Mouse (Mus musculus) Patski (cell line): ENCODE measurements around the gene Il17rc. TPM values are rescaled to one million over a fixed set of nuclear protein-coding genes. Genes with fewer than 3 reads are reported as not detected.

Source experiments
- ATAC-seq: fragments of 100-300 bp; one replicate; pipeline ENCODE4 v1.8.0; 2021
- CTCF ChIA-PET: fragments of 350-600 bp; sonication (Branson Sonifier 250); formaldehyde crosslinking; loops from one replicate; lab custom pipeline; 2022; ENCODE audit warnings: inconsistent platforms; lab: Charles Lee
- POLR2A ChIA-PET: fragments of 350-600 bp; sonication (Branson Sonifier 250); formaldehyde crosslinking; loops from one replicate; lab custom pipeline; 2022; ENCODE audit warnings: antibody characterized with exemption, inconsistent platforms; lab: Charles Lee
- DNase-seq: peaks from one replicate; pipeline ENCODE4 v3.0.0-alpha.2; 2011; ENCODE audit warnings: low read depth, low spot score
- H3K27me3 ChIP-seq: fragments of 371-371 bp; one replicate; pipeline ENCODE4 v1.5.1; 2021
- CTCF ChIP-seq: fragments of 100-300 bp; IDR thresholded peaks from one replicate; pipeline ENCODE4 v1.5.1; 2021
- in situ Hi-C: fragments of 300-500 bp; cut with MboI; formaldehyde crosslinking; loops from 3 replicates; pipeline ENCODE4 v1.11.1; 2018; ENCODE audit warnings: low pct_unique_long_range_greater_than_20kb, mixed read lengths
- polyA plus RNA-seq: library from polyadenylated mRNA; unstranded; gene quantifications from one replicate; pipeline ENCODE4 v1.2.3, GENCODE M21; 2021

Il17rc gene
- polyA plus RNA-seq, 1 experiment from 2014 or later, result 242 TPM

DNA sequence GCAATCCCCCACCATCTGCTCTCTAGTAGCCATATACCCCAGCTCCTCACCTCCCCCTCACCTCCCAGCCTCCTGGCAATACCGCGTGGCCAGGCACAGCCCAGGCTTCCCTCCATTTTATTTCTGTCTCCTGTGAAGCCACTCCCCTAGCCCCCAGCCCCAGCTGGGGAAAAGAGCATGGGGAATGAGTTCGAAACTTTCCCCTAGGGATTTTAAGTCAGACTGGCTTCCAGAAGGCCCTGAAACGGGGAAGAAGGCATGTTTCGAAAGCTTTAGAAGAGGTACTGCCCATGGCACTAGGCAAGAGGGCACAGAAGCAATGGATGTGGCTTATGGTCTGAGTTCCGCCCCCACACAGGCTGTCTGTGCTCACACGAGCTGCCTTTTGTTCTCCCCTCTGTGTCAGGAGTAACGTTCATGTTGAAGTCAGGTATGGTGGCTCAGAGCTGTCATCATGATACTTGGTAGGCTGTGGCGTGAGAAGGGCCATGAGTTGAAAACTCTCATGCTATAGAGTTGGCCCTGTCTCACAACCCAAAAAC, 35.5 kb upstream of the Il17rc start, which contains the start of gene Cidec:
TSS of gene Cidec (minus strand) at position 97 of the 542 bp plus-strand sequence.
- ChIA-PET POLR2A (interaction anchor here (0.5 kb wide), 1 partner anchor 127 kb away, joined by 3 read pairs; no protein-coding TSS in a partner anchor), CTCF (no interaction called here)
- DNase-seq (no peak), ATAC-seq (no peak)
- in situ Hi-C loops, result no loop called here
- no peak for TF ChIP-seq CTCF
- no peaks in the 10 kb centered on the region for H3K27me3 ChIP-seq

DNA sequence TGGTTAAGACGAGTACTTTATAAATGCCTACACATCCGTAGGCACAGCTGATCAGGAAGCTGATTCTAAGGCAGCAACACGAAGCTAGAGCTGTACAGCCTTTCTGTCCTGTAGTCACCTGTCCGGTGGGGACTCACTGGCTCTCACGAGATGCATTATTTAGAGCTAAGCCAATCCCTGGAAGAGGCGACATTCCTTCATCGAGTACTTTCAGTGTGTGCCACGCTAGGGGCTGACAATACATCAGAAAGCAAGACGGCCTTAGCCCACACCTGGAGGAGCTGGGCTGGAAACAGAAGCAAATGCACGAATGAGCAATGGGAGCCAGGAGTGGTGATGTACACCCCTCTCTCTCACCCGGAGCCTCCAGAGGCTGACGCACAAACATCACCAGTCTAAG, 34.1 kb upstream of the Il17rc start:
- TF ChIP-seq CTCF, result no peak
- DNase-seq, result no peak
- ChIA-PET CTCF (interaction anchor here (1.6 kb wide), 1 partner anchor 18 kb away, joined by 3 read pairs; the partner anchor contains the start of gene Rpusd3), POLR2A (no interaction called here)
- no peak for ATAC-seq
- H3K27me3 ChIP-seq, result no peaks in the 10 kb centered on the region
- in situ Hi-C loops, result no loop called here

DNA sequence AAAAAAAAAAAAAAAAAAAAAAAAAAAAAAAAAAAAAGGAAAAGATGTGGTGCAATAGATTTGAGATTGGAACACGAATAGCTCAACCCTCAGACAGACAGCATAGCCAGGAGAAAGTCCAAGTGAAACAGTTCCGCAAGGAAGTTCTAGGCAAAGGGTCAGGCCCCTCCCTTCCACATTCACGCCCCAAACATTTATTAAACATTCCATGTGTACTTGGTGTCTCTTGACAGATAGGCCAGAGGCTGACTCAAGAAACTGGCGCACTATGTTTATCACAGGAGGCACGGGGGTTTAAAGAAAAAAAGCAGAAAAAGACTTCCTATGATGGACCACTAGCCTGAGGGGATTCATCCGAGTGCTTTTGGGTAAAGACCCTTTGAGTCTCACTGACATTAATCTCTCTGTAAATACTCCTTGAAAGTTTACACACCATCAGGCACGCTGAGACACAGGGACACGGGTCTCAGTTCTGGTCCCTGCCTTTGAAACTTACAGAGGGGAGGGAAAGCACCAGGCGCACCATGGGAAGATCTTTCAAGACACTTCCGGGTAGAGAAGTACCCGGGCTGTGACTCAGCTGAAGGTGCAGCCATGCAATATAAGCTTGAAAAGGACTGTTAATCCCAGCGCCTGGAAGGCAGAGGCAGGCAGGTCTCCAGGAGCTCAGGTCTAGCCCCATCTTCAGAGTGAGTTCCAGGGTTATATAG, 32.4 kb upstream of the Il17rc start:
- DNase-seq (no peak), ATAC-seq (no peak)
- CTCF ChIA-PET, result interaction anchor here (7.8 kb wide), 1 partner anchor 29 kb away, joined by 82 read pairs; the partner anchor contains the start of gene Il17rc
- TF ChIP-seq CTCF, result no peak
- no peaks in the 10 kb centered on the region for H3K27me3 ChIP-seq
- in situ Hi-C loops, result no loop called here
- POLR2A ChIA-PET, result interaction anchor here (0.6 kb wide), 1 partner anchor 122 kb away, joined by 3 read pairs; no protein-coding TSS in a partner anchor

GRCm38 (mm10) chr6:113440686-113441085, 30.5 kb upstream of the Il17rc start:
- in situ Hi-C loops, result loop anchor here (5.0 kb wide), 2 partner anchors 42 to 87 kb away; partner anchors contain the start of gene Creld1
- POLR2A ChIA-PET, result interaction anchor here (1.3 to 1.4 kb wide), 3 partner anchors 42 to 90 kb away, joined by 3 read pairs; partner anchors contain the start of genes Creld1, Emc3 and Fancd2
- DNase-seq (no peak), ATAC-seq (no peak)
- no peak for TF ChIP-seq CTCF
- H3K27me3 ChIP-seq, result no peaks in the 10 kb centered on the region
- CTCF ChIA-PET, result interaction anchor here (0.8 to 7.8 kb wide), 7 partner anchors 10 to 87 kb away, joined by 3 to 82 read pairs (median 4); partner anchors contain the start of gene Il17rc

DNA sequence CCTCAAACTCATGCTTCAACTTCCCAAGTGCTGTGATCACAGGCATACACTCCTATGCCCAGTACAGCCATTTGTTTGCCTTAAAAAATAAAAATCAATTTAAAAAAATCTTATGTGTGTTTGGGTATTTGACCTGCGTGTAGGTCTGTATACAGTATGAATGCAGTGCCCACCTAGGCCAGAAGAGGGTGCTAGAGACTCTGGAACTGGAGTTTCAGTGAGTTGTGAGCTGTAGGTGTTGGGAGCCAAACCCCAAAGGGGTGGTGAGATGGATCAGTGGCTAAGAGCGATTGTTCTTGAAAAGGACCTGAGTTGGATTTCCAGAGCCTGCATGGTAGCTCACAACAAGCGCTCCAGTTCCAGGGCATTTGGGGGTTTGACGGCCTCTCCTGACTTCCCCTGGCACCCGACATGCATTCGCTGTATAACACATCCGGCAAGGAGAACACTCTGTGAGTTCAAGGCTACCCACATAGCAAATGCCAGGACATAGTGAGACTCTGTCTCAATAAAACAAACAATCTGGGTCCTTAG, 30.0 kb upstream of the Il17rc start:
- no peak for DNase-seq
- H3K27me3 ChIP-seq, result no peaks in the 10 kb centered on the region
- ATAC-seq, result peak; percentile 38
- peak; percentile 88 for TF ChIP-seq CTCF
- in situ Hi-C loops, result loop anchor here (5.0 kb wide), 2 partner anchors 41 to 86 kb away; partner anchors contain the start of gene Creld1
- POLR2A ChIA-PET, result interaction anchor here (1.3 to 1.4 kb wide), 3 partner anchors 42 to 90 kb away, joined by 3 read pairs; partner anchors contain the start of genes Creld1, Emc3 and Fancd2
- CTCF ChIA-PET, result interaction anchor here (0.6 to 7.8 kb wide), 13 partner anchors 8 to 92 kb away, joined by 3 to 82 read pairs (median 3); partner anchors contain the start of gene Il17rc

DNA sequence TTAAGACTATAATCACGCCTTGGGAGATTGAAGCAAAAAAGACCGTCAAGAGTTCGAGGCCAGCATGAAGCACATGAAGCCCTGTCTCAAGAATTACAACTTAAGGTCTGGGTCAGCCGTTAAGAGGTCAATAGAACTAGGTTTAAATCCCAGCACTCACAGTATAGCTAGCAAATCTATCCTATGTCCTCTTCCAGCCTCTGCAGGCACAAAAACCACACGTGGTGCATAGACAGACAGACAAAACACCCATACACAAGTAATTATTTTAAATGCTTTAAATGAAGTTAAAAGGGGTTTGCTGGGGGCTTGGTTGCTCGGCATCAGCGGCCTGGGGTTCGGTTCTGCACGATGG, 29.2 kb upstream of the Il17rc start:
- ChIA-PET CTCF (interaction anchor here (1.3 to 7.8 kb wide), 4 partner anchors 26 to 91 kb away, joined by 3 to 82 read pairs (median 4); partner anchors contain the start of gene Il17rc), POLR2A (interaction anchor here (1.4 to 1.9 kb wide), 2 partner anchors 28 to 84 kb away, joined by 3 to 10 read pairs; partner anchors contain the start of gene Il17rc)
- H3K27me3 ChIP-seq, result no peaks in the 10 kb centered on the region
- TF ChIP-seq CTCF, result no peak
- no peak for ATAC-seq
- DNase-seq, result no peak
- in situ Hi-C loops, result loop anchor here (5.0 kb wide), 2 partner anchors 40 to 85 kb away; partner anchors contain the start of gene Creld1

DNA sequence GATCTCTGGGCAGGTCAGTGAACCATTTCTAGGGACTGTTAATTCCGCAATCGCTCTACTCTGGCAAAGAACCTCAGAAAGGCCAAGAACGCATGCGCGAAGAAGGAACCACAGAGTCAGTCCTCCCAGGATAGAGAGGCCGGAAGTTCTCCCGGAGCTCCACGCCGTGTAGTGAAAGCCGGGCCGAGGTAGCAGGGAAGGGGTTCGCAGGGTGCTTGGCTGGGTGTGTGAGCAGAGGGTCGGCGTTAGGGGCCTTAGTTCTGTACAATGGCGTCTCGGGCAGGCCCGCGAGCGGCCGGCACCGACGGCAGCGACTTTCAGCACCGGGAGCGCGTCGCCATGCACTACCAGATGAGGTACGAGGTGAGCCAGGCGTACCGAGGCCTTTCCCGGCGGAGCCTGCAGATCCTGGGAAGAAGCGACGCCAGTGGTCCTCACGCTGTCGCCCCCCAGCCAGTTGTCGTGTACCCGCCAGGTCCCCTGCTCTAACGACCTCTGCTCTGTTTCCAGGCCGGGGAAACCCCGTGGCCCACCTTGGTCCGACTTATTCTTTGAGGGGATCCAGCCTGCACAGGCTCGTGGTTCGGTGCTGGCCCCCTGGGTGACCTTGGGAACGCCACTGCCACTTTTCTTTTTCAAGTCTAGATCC, 28.7 kb upstream of the Il17rc start, which contains the start of gene Jagn1:
TSS of gene Jagn1 (plus strand) at position 128 of the 649 bp plus-strand sequence.
- DNase-seq (no peak), ATAC-seq (peak; percentile 60)
- CTCF ChIA-PET, result interaction anchor here (1.4 to 7.8 kb wide), 3 partner anchors 25 to 90 kb away, joined by 3 to 82 read pairs (median 5); partner anchors contain the start of gene Il17rc
- POLR2A ChIA-PET, result interaction anchor here (1.9 kb wide), 1 partner anchor 28 kb away, joined by 10 read pairs; the partner anchor contains the start of gene Il17rc
- no peaks in the 10 kb centered on the region for H3K27me3 ChIP-seq
- TF ChIP-seq CTCF, result no peak
- in situ Hi-C loops, result loop anchor here (5.0 kb wide), 2 partner anchors 40 to 85 kb away; partner anchors contain the start of gene Creld1

DNA sequence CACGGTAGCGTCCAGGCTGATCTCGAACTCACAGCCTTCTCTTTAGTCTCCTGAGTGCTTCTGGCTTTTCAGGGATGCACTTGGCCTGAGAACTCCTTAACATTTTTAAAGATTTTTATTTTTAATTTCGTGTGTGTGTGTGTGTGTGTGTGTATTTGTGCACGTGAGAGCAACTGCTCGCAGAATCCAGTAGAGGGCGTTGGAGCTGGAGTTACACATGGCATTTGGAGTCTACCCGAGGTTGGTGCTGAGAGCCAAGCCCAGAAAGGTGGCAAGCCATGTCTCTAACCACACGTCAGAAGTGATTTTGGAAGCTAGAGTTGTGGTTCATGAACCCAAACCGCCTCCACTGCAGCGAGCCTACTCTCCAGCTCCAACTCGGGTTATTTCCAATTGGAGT, 28.1 kb upstream of the Il17rc start:
- no peak for DNase-seq
- no peak for ATAC-seq

More for the DNA sequence above, 28.1 kb upstream of the Il17rc start:
- no peaks in the 10 kb centered on the region for H3K27me3 ChIP-seq
- CTCF ChIA-PET, result interaction anchor here (7.8 kb wide), 1 partner anchor 25 kb away, joined by 82 read pairs; the partner anchor contains the start of gene Il17rc
- TF ChIP-seq CTCF, result peak; percentile 82
- POLR2A ChIA-PET, result interaction anchor here (1.5 to 1.9 kb wide), 2 partner anchors 27 to 33 kb away, joined by 4 to 10 read pairs; partner anchors contain the start of gene Il17rc
- in situ Hi-C loops, result loop anchor here (5.0 kb wide), 2 partner anchors 39 to 84 kb away; partner anchors contain the start of gene Creld1
